Mouse (Mus musculus) embryo, embryonic 10 days (tissue): Measurements from ENCODE around the gene Hgfac.

Source experiments
- DNase-seq: peaks from one replicate; pipeline ENCODE4 v3.0.0-alpha.2; 2015; ENCODE audit warnings: low spot score

Gene Hgfac

GRCm38 (mm10) chr5:35037438-35037837, 3.9 kb upstream of the Hgfac start:
- no peak for DNase-seq

- DNase-seq, result no peak
Observed at GRCm38 (mm10) chr5:35042431-35043109, 1.3 kb downstream of the Hgfac start.

- DNase-seq, result peak; percentile 91
Observed at GRCm38 (mm10) chr5:35043110-35043451, 1.8 kb downstream of the Hgfac start.

- DNase-seq, result peak; percentile 11
Observed at GRCm38 (mm10) chr5:35050541-35050940, 9.2 kb downstream of the Hgfac start.

- no peak for DNase-seq
Observed at GRCm38 (mm10) chr5:35054628-35055027, 13.3 kb downstream of the Hgfac start.

GRCm38 (mm10) chr5:35055076-35055475, 13.8 kb downstream of the Hgfac start:
- DNase-seq, result no peak

GRCm38 (mm10) chr5:35056604-35057432, 15.5 kb downstream of the Hgfac start, which contains the start of gene Dok7:
TSS of gene Dok7 (plus strand) at chr5:35056766.
- peak; percentile 45 for DNase-seq

GRCm38 (mm10) chr5:35057582-35057981, 16.3 kb downstream of the Hgfac start:
- DNase-seq, result no peak

GRCm38 (mm10) chr5:35058216-35058615, 16.9 kb downstream of the Hgfac start:
- DNase-seq, result no peak

GRCm38 (mm10) chr5:35060098-35060497, 18.8 kb downstream of the Hgfac start:
- no peak for DNase-seq

- no peak for DNase-seq
Observed at GRCm38 (mm10) chr5:35069841-35070240, 28.5 kb downstream of the Hgfac start.

GRCm38 (mm10) chr5:35070314-35070713, 29.0 kb downstream of the Hgfac start:
- DNase-seq, result no peak

GRCm38 (mm10) chr5:35070953-35071352, 29.6 kb downstream of the Hgfac start:
- DNase-seq, result no peak

- DNase-seq, result no peak
Observed at GRCm38 (mm10) chr5:35071855-35072254, 30.5 kb downstream of the Hgfac start.

GRCm38 (mm10) chr5:35073235-35073634, 31.9 kb downstream of the Hgfac start:
- DNase-seq, result no peak

- no peak for DNase-seq
Observed at GRCm38 (mm10) chr5:35073992-35074391, 32.7 kb downstream of the Hgfac start.

- DNase-seq, result no peak
Observed at GRCm38 (mm10) chr5:35076369-35076768, 35.1 kb downstream of the Hgfac start.

GRCm38 (mm10) chr5:35079101-35079500, 37.8 kb downstream of the Hgfac start:
- DNase-seq, result no peak

- DNase-seq, result no peak
Observed at GRCm38 (mm10) chr5:35084913-35085312, 43.6 kb downstream of the Hgfac start.

GRCm38 (mm10) chr5:35088785-35089613, 47.7 kb downstream of the Hgfac start:
- DNase-seq, result peak; percentile 81

- DNase-seq, result no peak
Observed at GRCm38 (mm10) chr5:35089614-35089963, 48.3 kb downstream of the Hgfac start.

- no peak for DNase-seq
Observed at GRCm38 (mm10) chr5:35091636-35092035, 50.3 kb downstream of the Hgfac start.
